Mouse (Mus musculus): ENCODE measurements at regions not wholly inside any gene's neighbourhood (a gene's known extent, or its start where the extent isn't known, plus 50 kb on each side); places are given as distances from the start of the nearest gene placed in this dataset.
A peak's percentile ranks its signal among the peaks of the same experiment; 100 is the strongest.

DNA sequence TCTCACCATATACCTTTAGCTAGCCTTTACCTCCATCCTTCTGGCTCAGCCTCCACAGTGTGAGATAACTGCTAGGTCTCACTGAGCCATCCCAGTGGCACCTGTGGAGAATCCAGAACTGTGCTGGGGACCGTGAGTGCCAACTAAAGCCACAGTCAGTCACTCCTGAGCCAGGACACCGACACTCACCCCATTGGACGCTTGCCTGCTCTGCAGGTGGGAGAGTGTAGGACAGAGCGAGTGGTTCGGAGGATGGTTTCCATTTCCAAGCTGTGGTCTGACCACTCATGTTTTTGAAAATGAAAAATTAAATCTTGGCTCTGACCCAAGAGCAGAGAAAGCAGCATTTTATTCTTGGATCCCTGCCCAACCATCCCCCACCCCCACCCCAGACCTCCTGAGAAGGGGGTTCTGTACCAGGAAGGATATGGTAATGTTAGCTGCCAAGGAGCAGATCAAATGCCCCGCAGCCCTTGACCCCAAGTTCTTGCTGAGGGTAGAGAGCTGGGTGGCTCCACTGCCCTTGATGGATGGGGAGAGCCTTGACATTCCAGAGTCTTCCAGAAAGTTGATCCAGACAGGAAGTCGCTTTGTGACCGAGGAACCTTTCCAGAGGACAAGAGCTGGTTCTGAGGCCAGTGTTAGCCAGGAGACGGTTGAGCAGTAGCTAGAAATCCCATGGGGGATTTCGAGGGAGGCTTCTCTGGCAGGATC, 83.3 kb upstream of the Smim23 start:
- peak; percentile 22 to 28 for DNase-seq

DNA sequence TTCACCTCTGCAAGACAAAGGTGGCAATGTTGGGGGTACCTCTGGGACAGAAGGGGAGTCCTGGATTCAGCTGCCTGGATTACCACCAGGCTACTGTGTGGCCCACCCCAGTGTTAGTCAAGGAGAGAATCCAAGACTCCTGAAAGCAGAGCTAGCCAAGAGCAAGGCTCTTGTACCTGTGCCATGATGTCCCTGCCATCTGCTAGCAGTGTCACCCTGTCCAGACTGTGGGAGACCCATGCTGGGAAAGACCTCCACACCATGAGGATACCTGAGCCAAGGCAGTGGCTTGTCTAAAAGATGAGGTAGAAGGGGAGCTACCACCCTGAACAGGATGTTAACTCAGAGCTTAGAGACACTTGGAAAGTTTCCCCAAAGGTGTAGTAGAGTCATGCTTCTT, 79.6 kb upstream of the Smim23 start:
- no peak for DNase-seq

DNA sequence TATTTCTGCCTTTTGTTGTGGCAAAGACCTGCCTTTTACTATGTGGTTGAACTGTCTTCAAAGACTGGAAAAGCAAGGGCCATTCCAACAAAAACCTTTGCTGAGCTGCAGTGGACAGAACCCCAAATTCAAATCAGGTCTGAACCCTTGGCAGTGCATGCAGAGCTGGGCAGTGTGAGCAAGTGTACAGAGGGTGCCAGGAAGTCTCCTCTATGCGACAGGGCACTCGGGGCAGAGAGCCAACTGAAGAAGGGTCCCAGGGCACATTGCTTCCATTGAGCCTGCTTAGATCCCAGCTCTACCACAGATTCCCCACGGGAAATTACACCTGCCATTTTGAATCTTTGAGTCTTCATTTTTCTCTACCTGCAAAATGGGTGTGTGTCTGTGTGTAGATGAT, 79.0 kb upstream of the Smim23 start:
- DNase-seq = no peak

DNA sequence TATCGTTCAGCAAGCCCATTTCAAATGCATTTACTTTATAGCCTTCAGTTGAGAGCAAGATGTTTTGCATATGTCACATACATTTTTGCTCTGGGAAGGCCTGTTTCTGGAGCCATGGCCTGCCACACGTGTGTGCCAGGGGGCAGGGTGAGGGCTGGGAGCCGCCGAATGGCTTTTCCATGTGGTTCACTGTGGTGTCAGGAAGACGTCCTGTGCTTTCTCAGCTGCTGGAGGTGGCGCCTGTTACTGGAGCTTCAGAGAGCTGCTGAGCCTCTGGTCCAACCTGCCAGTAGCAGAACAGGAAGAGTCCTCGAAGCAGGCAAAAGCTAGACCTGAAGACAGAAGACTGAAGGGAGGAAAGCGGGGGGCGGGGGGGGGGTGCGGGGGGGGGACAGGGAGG, 78.5 kb upstream of the Smim23 start:
- no peak for DNase-seq

DNA sequence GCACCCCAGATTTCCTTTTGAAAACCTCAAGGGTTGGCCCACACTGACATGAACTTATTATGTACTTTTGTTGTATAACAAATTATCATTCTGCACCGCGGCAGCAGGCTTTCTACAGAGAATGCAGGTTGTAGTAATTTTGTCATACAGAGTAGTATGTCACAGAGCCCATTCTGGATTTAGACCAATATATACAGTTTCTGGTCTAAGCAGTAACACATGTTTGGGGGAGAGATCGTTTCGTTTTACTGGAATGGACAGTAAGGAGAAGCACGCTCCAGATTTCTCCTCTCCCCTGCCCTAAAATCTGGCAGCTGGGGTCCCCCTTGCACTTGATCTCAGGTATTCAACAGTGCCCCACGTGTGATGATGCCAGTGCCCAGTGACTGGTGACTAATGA, 76.0 kb upstream of the Smim23 start:
- no peak for DNase-seq

DNA sequence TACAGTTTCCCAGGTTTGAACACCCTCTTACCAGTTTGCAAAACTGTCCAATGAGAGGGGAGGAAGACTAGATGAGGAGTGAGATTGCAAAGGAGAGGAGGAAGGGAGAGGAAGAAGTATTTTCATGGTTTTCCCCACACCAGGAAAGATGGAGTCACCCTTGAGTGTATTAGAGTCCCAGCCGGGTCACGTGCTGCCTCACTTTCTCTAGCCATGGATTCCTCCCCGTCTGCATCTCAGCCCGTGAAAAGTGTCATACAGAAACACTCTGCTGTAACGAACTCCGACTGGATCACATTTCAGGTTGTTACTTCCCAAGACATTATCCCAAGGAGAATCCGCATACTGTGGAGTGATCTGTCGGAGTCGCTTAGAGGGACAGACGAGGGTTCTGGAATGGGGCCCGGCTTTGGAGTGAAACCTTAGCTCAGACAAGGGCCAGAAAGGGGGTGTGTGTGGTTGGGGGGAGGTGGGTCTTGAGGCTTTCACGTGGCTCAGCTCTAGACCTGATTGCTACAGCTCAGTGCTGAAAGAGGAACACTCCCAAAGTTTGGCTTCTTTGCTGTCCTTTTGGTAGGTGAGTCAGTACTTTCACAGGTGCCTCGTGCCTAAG, 75.3 kb upstream of the Smim23 start:
- no peak for DNase-seq

DNA sequence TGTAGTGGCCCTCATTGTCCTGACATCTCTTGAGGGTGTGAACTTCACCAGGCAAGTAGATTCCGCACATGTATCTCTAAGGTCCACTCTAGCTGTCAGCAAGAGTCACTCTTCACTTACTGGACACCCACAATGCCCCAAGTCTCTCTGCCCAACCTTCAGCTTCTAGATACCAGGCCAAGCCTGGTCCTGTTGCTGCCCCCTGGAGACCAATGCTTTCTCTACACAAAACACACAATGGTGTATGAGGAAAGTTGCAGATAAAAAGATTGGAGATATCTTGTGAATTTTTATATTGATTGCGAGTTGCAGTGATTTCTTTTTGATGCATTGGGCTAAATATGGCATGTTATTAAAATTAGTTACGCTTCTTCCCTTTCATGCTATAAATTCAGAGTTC, 71.0 kb upstream of the Smim23 start:
- DNase-seq = peak in 1 of 2 experiments; percentile 7

DNA sequence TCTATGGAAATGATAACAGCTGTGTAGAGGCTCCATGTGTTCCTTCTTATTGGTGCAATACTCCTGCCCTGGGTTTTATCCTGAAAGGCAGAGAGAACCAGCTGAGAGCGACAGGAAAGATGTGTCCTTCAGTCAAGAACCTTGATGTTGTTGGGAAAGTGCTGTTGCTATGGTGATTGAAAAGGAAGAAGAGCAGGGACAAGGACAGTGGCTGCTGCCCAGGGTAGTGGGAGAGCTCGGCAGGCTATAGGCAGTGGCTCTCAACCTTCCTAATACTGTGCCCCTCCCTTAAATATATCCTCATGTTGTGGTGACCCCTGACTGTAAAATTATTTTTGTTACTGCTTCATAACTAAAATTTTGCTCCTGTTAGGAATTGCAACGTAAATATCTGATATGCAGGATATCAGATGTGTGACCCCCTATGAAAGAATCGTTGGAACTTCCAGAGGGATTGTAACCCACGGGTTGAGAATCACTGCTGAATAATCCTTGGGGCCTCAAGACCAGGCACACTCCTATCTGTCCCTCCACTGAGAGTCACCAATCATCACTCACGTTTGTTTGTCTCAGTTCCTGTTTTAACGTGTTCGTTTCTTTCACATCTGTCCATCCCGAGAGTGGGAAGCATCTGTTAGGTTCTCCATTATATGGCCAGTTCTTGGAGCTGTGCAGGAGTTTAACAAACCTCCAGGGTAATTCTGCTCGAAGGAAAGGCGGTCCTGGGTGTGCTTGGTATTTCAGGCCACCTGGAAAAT, 68.9 kb upstream of the Smim23 start:
- no peak for DNase-seq

DNA sequence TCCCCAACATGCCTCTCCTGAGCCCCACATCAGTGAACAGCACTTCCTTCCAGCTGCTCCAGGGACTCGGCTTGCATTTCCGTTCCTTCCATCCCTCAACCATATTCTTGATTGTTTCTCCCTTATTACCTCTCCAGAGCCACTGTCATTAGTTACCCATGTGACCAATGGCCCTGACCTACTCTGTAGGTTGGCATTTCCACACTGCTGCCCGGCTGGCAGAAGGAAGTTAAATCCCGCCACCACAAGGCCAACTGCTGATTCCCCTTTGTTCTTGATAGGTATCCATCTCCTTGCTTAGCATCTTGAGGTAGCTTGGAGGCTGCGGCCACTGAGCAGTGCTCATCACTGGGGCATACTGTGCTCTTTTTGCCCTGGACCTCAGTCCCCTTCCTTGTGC, 68.1 kb upstream of the Smim23 start:
- no peak for DNase-seq

DNA sequence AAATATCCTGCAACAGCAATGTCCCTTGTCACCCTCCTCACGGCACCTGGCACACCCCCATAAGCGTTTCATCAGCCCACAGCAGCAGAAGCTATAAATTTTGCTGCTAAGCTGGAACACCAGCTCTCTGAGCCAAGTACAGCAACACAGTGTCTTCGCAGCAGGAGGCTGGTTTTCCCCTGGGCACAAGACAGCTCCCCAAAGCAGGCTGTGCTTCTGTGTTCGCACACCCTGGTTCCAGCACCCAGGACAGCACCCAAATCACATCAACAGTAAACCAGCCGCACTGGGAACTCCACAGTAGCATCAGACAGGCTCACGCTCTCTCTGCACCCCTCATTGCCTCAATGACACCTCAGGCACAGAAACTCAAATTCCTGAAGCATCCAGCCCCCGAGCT, 64.8 kb upstream of the Smim23 start:
- DNase-seq = peak in 1 of 2 experiments; percentile 23

DNA sequence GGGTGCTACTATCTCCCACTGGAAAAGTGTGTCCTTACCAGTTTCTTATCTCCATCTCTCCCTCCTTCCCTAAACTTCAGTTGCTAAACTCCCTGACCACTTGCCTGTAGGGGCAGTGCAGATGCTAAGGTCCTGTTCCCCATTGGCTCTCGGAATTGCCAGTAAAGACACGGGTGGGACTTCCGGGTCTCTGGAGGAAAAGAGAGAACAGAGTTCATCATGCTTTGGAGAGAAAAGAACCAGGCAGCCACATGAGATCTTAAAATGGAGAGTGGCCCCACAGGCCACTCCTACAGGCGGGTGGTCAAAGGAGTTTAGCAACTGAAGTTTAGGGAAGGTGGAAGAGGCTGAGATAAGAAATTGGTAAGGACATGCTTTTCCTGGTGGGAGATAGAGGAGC, 60.3 kb upstream of the Smim23 start:
- DNase-seq = no peak

DNA sequence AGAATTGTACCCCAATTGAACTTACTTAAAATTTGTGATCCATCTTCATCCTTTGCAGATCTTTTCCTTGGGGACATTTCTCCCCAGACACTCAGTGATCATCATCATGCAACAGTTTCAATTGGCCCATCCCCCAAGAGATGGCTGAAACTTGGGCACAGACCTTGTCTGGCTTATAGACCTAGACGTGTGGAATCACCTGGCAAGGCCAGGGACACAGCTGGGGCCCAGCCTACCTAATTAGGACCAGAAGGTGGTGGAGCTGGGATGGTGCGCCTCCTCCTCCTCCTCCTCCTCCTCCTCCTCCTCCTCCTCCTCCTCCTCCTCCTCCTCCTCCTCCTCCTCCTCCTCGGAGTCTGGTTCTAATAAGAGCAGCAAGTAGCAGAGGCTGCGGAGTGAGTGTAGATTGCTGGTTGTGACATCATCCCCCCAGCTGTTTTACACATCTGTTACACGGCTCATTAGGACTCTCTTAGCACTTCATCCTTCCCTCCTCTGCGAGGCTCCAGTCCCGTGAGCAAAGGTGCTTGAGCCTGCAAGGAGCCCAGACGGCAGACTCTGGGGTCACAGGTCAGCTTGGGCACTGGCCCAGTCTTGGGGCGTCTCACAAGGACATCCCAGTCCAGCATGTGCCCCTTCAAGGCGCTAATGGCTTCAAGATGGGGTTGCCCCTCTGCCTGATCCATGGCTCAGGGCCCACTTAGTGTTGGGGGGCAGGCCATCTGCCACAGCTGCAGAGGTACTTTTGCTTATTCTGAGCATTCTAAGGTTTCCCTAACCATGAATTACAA, 58.9 kb upstream of the Smim23 start:
- DNase-seq = no peak

DNA sequence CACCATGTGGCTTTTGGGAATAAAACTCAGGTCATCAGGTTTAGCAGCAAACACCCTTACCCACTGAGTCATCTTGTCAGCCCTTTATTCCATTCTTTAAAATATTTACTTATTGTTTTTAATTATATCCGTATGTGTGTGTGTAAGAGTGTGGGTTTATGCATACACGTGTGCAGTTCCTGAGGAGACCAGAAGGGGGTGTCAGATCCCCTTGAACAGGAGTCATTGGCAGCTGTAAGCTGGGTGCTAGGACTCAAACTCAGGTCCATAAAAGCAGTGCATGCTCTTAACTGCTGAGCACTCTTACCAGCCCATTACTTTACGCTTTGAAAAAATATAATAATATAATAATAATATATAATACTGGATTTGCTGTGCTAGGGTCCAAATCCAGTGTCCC, 54.6 kb upstream of the Smim23 start:
- no peak for DNase-seq
